Mouse (Mus musculus) stomach, embryonic 16.5 days (tissue): ENCODE results near the gene Lrrc8b. TPM values are rescaled to one million over a fixed set of nuclear protein-coding genes. Genes with fewer than 3 reads are reported as not detected.

Experiments used
- ATAC-seq: fragments of 200-750 bp; cut with Nextera tagmentation; 2 replicates; pipeline ENCODE4 v1.8.0; 2017; ENCODE audit warnings: moderate number of reproducible peaks, moderate TSS enrichment; ENCODE audit not compliant: insufficient read depth, low FRiP score
- H3K27ac ChIP-seq: fragments of 300-500 bp; sonication (generic); 2 replicates; pipeline ENCODE4 v1.5.1; 2014; ENCODE audit warnings: low read length
- H3K27me3 ChIP-seq: fragments of 300-500 bp; sonication (generic); 2 replicates; pipeline ENCODE4 v1.6.1; 2014; ENCODE audit warnings: low read length, control low read depth, mixed read lengths; ENCODE audit not compliant: control insufficient read depth, insufficient read depth
- H3K36me3 ChIP-seq: fragments of 300-500 bp; sonication (generic); 2 replicates; pipeline ENCODE4 v1.6.1; 2014; ENCODE audit warnings: low read length; ENCODE audit not compliant: control insufficient read depth, insufficient read depth
- H3K4me1 ChIP-seq: fragments of 300-500 bp; sonication (generic); 2 replicates; pipeline ENCODE4 v1.6.1; 2014; ENCODE audit warnings: low read length, control low read depth, mixed read lengths; ENCODE audit not compliant: control insufficient read depth, insufficient read depth
- H3K4me2 ChIP-seq: fragments of 300-500 bp; sonication (generic); 2 replicates; pipeline ENCODE4 v1.6.1; 2014; ENCODE audit warnings: low read depth, low read length, mixed read lengths
- H3K4me3 ChIP-seq: fragments of 300-500 bp; sonication (generic); replicated peaks from 2 replicates; pipeline ENCODE4 v1.5.1; 2014; ENCODE audit warnings: mild to moderate bottlenecking, low read length
- H3K9ac ChIP-seq: fragments of 300-500 bp; sonication (generic); 2 replicates; pipeline ENCODE4 v1.6.1; 2014; ENCODE audit warnings: low read length
- H3K9me3 ChIP-seq: fragments of 300-500 bp; sonication (generic); replicated peaks from 2 replicates; pipeline ENCODE4 v1.6.1; 2016; ENCODE audit warnings: low read length, control low read depth; ENCODE audit not compliant: control insufficient read depth
- WGBS: fragments of 180-500 bp; shearing (Covaris S2); extraction: QIAGEN DNeasy Blood & Tissue Kit; methylation state at CpG from one replicate; pipeline ENCODE4 v1.1.7; 2014; 5-methylcytosine and 5-hydroxymethylcytosine counted together
- polyA plus RNA-seq: library from polyadenylated mRNA; unstranded; fragments of >200 nt; fragmentation: Nextera tagmentation; extraction: Ambion mirVana; gene quantifications from 2 replicates; pipeline ENCODE4 v1.2.1, GENCODE M21; 2015

Lrrc8b gene
- polyA plus RNA-seq, 1 experiment from 2014 or later = 6.0 TPM

DNA sequence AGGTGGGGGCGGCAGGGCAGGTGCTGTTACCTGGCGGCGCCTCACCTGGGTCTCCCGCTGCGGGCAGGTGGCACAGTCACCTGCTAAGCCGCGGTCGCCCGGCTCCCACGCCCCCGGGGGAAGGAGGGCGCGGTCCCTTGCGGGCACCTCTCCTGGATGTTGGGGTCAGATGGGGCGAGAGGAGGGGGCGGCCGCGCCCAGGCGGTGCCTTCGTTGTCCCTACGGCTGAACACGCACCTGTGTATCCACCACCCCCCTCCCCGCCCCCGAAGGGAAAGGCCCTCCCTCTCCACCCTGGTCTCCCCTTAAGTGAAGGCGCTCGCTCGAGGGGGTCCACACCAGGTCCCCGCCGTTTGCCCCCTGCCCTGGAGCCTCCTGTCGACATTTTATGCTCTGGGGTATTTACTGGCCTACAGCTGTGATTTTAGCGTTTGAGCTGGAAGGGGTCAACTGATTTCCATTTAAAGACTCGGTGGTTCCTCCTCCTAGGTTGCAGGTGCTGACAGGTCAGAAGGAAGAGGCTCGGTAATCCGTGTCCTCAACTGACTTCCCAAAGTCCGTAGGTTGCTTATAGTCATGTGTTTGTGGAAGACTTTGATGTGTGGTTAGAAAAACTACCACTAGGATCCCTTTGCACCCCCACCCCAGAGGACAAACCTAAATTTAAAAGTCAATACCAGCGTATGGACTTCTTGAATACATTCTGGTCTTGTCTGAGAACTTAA is 538 bp downstream of the Lrrc8b start:
- peak; percentile 48 for ATAC-seq
- 3% methylated on average over 26 of the region's 36 CpGs for WGBS

DNA sequence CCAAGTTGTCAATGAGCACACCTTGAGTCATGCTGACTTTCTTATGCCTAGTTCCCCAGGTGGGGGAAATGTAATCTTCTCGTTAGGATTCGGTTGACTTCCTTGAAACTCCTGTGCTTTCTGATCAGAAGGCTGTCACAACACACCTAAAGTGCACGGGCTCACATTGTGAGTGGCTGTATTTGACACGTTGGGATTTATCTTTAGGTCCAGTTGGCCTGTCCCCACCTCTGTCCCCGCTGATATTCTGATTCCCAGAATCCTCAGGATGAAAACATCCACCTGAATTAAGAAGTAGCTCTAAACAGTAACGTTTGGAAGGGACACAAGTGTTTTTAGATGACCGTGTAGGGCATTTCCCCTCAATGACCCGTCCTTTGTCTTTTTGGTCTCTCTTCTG is 1.6 kb downstream of the Lrrc8b start:
- Histone ChIP-seq H3K27me3 (no peaks in the 10 kb centered on the region), H3K36me3 (no peaks in the 10 kb centered on the region), H3K4me1 (peaks cover 14% of the 10 kb centered on the region), H3K9ac (no peak overlapping the region), H3K4me2 (peak overlapping the region; percentile 98), H3K4me3 (no peak overlapping the region), H3K27ac (no peak overlapping the region), H3K9me3 (no peaks in the 10 kb centered on the region)
- whole genome bisulfite sequencing = 71% methylated on average over 8 of the region's 8 CpGs
- ATAC-seq = no peak

More for the DNA sequence above, 538 bp downstream of the Lrrc8b start:
- Histone ChIP-seq H3K4me1 (peaks cover 14% of the 10 kb centered on the region), H3K4me2 (peak overlapping the region; percentile 98), H3K36me3 (no peaks in the 10 kb centered on the region), H3K9ac (peak overlapping the region; percentile 93), H3K27ac (peak overlapping the region; percentile 57), H3K4me3 (peak overlapping the region; percentile 78), H3K27me3 (no peaks in the 10 kb centered on the region), H3K9me3 (no peaks in the 10 kb centered on the region)

GRCm38 (mm10) chr5:105418364-105418763 is 2.8 kb downstream of the Lrrc8b start:
- Histone ChIP-seq H3K36me3 (no peaks in the 10 kb centered on the region), H3K27me3 (no peaks in the 10 kb centered on the region), H3K4me3 (no peak overlapping the region), H3K9me3 (no peaks in the 10 kb centered on the region), H3K27ac (peak overlapping the region; percentile 4; the same call in 1 of the 2 replicates), H3K4me1 (peaks cover 14% of the 10 kb centered on the region), H3K9ac (no peak overlapping the region), H3K4me2 (0 out of 2 replicates have a peak overlapping the region, but pooled peaks have one; percentile 10)
- 66% methylated on average over 7 of the region's 7 CpGs for WGBS
- no peak for ATAC-seq

DNA sequence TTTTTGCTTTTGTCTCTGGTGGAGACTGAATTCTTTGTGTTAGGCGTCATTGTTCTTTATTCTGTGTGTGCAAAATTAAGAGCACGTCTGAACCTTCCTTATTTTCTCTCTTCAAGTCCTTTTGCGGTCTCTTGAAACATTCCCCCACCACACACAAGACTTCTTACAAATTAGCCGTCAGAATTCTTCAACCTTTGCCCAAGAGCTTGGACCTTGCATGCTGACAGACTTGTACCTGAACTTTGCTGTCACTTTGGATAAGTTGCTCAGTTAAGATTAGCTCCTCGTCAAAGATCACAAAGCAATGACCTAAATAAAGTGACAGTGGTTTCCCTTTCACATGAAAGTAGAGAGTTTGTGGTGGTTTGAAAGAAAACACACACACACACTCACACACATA is 3.3 kb downstream of the Lrrc8b start:
- Histone ChIP-seq H3K4me2 (no peak overlapping the region), H3K4me3 (no peak overlapping the region), H3K36me3 (no peaks in the 10 kb centered on the region), H3K4me1 (peaks cover 14% of the 10 kb centered on the region), H3K27ac (0 out of 2 replicates have a peak overlapping the region, but pooled peaks have one; percentile 4), H3K9me3 (no peaks in the 10 kb centered on the region), H3K9ac (no peak overlapping the region), H3K27me3 (no peaks in the 10 kb centered on the region)
- WGBS = 70% methylated on average over 5 of the region's 5 CpGs
- no peak for ATAC-seq

DNA sequence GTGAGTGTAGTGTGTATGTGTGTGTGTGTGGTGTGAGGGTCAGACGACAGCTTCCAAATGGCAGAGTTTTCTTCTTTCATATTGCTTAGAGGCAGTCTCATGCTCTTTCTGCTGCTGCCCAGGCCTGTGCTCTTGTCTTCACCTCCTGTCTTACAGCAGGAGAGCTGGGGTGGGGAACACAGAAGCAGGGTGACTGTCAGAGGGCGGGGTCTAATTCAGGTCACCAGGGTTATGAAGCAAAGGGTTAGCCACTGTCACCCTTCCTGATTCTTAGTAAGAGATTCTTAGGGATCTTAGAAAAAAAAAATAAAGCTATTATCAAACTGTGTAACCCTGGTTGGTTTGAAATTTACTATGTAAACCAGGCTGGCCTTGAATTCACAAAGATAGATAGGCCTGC is 10.0 kb downstream of the Lrrc8b start:
- no peak overlapping the region for H3K4me2 ChIP-seq
- no peak overlapping the region for H3K9ac ChIP-seq
- H3K9me3 ChIP-seq = peaks cover 4% of the 10 kb centered on the region; the same call in 1 of the 2 replicates
- no peaks in the 10 kb centered on the region for H3K27me3 ChIP-seq
- 90% methylated on average over 2 of the region's 2 CpGs for WGBS
- H3K27ac ChIP-seq = no peak overlapping the region
- no peaks in the 10 kb centered on the region for H3K4me1 ChIP-seq
- no peak overlapping the region for H3K4me3 ChIP-seq
- no peak for ATAC-seq
- H3K36me3 ChIP-seq = no peaks in the 10 kb centered on the region

- Histone ChIP-seq H3K9ac (no peak overlapping the region), H3K4me3 (no peak overlapping the region), H3K27me3 (no peaks in the 10 kb centered on the region), H3K27ac (no peak overlapping the region), H3K4me2 (no peak overlapping the region), H3K9me3 (peaks cover 4% of the 10 kb centered on the region; the same call in 1 of the 2 replicates), H3K4me1 (no peaks in the 10 kb centered on the region), H3K36me3 (no peaks in the 10 kb centered on the region)
- ATAC-seq = no peak
- 71% methylated on average over 7 of the region's 7 CpGs for WGBS
These were observed 11.8 kb downstream of the Lrrc8b start for GRCm38 (mm10) chr5:105427326-105427725.

DNA sequence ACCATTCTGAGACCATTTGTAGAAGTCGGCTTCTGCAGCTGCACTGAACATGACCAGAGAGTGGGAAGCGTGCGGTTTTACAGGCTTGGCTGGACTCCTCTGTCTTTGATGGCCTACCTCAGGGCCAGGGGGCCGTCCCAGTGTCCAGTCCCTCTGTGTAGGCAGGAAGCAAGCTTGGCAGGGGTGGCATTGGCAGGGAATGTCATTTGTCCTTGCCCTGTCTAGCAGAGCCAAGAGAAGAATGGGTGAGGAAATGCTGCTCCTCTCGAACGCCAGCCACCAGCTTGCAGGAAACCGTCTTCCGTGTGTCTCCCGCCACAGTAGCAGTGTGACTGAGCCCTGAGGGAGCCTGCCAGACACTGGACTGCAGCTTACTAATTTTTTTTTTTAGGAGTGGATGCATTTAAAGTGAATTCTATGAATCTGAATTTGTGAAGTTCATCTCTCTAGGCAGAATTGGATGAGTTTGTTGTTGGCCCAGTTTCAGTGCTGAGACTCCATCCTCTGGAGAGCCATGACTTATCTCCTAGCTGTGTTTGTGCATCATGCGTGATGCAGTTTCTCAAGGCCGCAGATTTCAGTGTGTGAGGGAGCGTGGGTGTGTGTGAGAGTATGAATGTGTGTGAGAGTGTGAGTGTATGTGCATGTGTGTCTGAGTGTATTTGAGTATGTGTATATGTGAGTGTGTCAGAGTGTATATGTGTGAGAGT is 12.8 kb downstream of the Lrrc8b start:
- H3K4me2 ChIP-seq = no peak overlapping the region
- H3K36me3 ChIP-seq = no peaks in the 10 kb centered on the region
- H3K4me1 ChIP-seq = no peaks in the 10 kb centered on the region
- no peaks in the 10 kb centered on the region for H3K27me3 ChIP-seq
- WGBS = 69% methylated on average over 12 of the region's 12 CpGs
- peaks cover 4% of the 10 kb centered on the region; the same call in 1 of the 2 replicates for H3K9me3 ChIP-seq
- no peak for ATAC-seq
- no peak overlapping the region for H3K9ac ChIP-seq
- no peak overlapping the region for H3K27ac ChIP-seq
- H3K4me3 ChIP-seq = no peak overlapping the region

GRCm38 (mm10) chr5:105430148-105430547 is 14.6 kb downstream of the Lrrc8b start:
- Histone ChIP-seq H3K27ac (no peak overlapping the region), H3K4me3 (no peak overlapping the region), H3K36me3 (no peaks in the 10 kb centered on the region), H3K9me3 (no peaks in the 10 kb centered on the region), H3K4me2 (no peak overlapping the region), H3K4me1 (no peaks in the 10 kb centered on the region), H3K9ac (no peak overlapping the region), H3K27me3 (no peaks in the 10 kb centered on the region)
- WGBS = 86% methylated on average over 8 of the region's 8 CpGs
- ATAC-seq = no peak

- Histone ChIP-seq H3K9ac (no peak overlapping the region), H3K27me3 (no peaks in the 10 kb centered on the region), H3K36me3 (no peaks in the 10 kb centered on the region), H3K4me2 (no peak overlapping the region), H3K27ac (no peak overlapping the region), H3K9me3 (no peaks in the 10 kb centered on the region), H3K4me3 (no peak overlapping the region), H3K4me1 (no peaks in the 10 kb centered on the region; the same call in 1 of the 2 replicates)
- ATAC-seq = no peak
- 85% methylated on average over 5 of the region's 5 CpGs for WGBS
These were observed 24.0 kb downstream of the Lrrc8b start for GRCm38 (mm10) chr5:105439608-105440007.
